Mouse (Mus musculus) left cerebral cortex, postnatal 10 days (tissue): Measurements from ENCODE around the gene Tmem69. TPM values are rescaled to one million over a fixed set of nuclear protein-coding genes. Genes with fewer than 3 reads are reported as not detected.

Source experiments
- total RNA-seq, 2 experiments: library from RNA; stranded (reverse); gene quantifications; 2 replicates each; pipeline ENCODE4 v1.2.3; 2021

The Tmem69 gene
- total RNA-seq, 2 experiments from 2014 or later = 10.9 to 12.6 TPM

Other genes with a start within 250 kb of the Tmem69 start
- 100 to 1,000 TPM; 106 to 119 TPM for gene Mast2, start 91.8 kb downstream of the Tmem69 start, total RNA-seq
- 10 to 100 TPM; 17.4 to 18.9 TPM for gene Ipp, start 48.4 kb downstream of the Tmem69 start, total RNA-seq
- gene Gpbp1l1, start 1.7 kb upstream of the Tmem69 start, total RNA-seq = 10 to 100 TPM; 25.3 to 28.0 TPM
- gene Ccdc17, start 40.7 kb upstream of the Tmem69 start, total RNA-seq = 1 to 10 TPM; 3.5 to 3.9 TPM
- gene Nasp, start 72.0 kb upstream of the Tmem69 start, total RNA-seq = 10 to 100 TPM; 74.7 to 78.1 TPM
- gene Akr1a1, start 95.7 kb upstream of the Tmem69 start, total RNA-seq = 100 to 1,000 TPM; 594 to 625 TPM
- 100 to 1,000 TPM; 173 to 197 TPM for gene Prdx1, start 129.6 kb upstream of the Tmem69 start, total RNA-seq
- 10 to 100 TPM; 15.4 to 16.8 TPM for gene Mmachc, start 152.5 kb upstream of the Tmem69 start, total RNA-seq
- gene Ccdc163, start 152.6 kb upstream of the Tmem69 start, total RNA-seq = 1 to 10 TPM; 3.2 to 3.3 TPM
- gene Tesk2, start 165.0 kb upstream of the Tmem69 start, total RNA-seq = 1 to 10 TPM; 1.9 to 2.6 TPM